Mouse (Mus musculus): ENCODE data around the gene Kiz. TPM values are rescaled to one million over a fixed set of nuclear protein-coding genes. Genes with fewer than 3 reads are reported as not detected.

The Kiz gene
- polyA plus RNA-seq, 1 experiment from 2014 or later, result 32.5 TPM

DNA sequence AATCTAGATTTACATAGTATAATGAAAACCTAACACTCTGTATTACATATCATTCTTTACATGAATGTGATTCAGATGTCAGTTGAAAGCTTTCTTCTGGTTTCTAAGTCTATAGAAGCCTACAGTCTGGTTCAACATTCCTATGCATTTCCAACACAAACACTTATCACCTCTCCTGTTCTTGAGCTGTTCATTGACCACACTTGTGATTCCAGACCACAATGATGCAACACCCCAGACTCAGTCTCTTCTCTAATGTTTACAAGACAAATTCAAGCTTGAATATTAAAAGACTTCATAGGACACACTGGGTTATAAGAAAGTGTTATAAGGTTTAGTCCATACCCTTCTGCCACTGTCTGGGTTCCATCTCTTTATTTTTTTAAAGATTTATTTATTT is 153.4 kb downstream of the Kiz start:
- no peak for ATAC-seq (replicated peaks; ENCODE audit: insufficient number of reproducible peaks, low FRiP score, low TSS enrichment, low read depth)
- no peak overlapping the region for H3K9ac ChIP-seq (replicated peaks; ENCODE audit: low read length)
- H3K36me3 ChIP-seq (replicated peaks; ENCODE audit: control insufficient read depth, insufficient read depth, low read depth, low read length), result no peaks in the 10 kb centered on the region
- no peak overlapping the region for H3K4me2 ChIP-seq (ENCODE audit: low read depth, low read length)
- no peak overlapping the region for H3K27ac ChIP-seq (replicated peaks; ENCODE audit: low read depth, low read length)
- no peak overlapping the region for H3K4me3 ChIP-seq (ENCODE audit: low read depth, low read length)
- no peaks in the 10 kb centered on the region for H3K9me3 ChIP-seq (replicated peaks; ENCODE audit: control insufficient read depth, low read length)
- no peaks in the 10 kb centered on the region for H3K4me1 ChIP-seq (ENCODE audit: control insufficient read depth, insufficient read depth, low read length)
- no peaks in the 10 kb centered on the region for H3K27me3 ChIP-seq (ENCODE audit: control insufficient read depth, insufficient read depth, low read length)
- no peak for DNase-seq (ENCODE audit: low spot score)

DNA sequence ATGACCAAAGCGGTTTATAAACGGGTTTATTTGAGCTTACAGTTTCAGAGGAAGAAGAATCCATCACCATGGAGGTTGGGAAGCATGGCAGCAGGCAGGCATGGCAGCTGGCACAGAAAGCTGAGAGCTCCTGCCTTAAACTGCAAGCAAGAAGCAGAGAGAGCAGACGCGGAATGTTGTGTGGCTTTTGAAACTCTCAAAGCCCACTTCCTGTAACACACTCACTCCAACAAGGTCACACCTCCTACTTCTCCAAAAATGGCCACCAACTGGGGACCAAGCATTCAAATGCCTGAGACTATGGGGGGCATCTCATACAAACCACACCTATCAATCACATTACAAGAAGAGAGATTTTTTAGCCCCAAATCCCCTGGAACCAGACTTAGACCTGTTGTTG is 154.5 kb downstream of the Kiz start:
- Histone ChIP-seq H3K4me2 (ENCODE audit: low read depth, low read length) (no peak overlapping the region), H3K9ac (replicated peaks; ENCODE audit: low read length) (no peak overlapping the region), H3K4me1 (ENCODE audit: control insufficient read depth, insufficient read depth, low read length) (no peaks in the 10 kb centered on the region), H3K9me3 (replicated peaks; ENCODE audit: control insufficient read depth, low read length) (no peaks in the 10 kb centered on the region), H3K27ac (replicated peaks; ENCODE audit: low read depth, low read length) (no peak overlapping the region), H3K27me3 (ENCODE audit: control insufficient read depth, insufficient read depth, low read length) (no peaks in the 10 kb centered on the region), H3K36me3 (replicated peaks; ENCODE audit: control insufficient read depth, insufficient read depth, low read depth, low read length) (no peaks in the 10 kb centered on the region), H3K4me3 (ENCODE audit: low read depth, low read length) (no peak overlapping the region)
- WGBS, result 93% methylated on average over 4 of the region's 4 CpGs
- no peak for ATAC-seq (replicated peaks; ENCODE audit: insufficient number of reproducible peaks, low FRiP score, low TSS enrichment, low read depth)
- DNase-seq (ENCODE audit: low spot score), result no peak

GRCm38 (mm10) chr2:147010952-147011351 is 155.3 kb downstream of the Kiz start:
- H3K27me3 ChIP-seq (ENCODE audit: control insufficient read depth, insufficient read depth, low read length), result no peaks in the 10 kb centered on the region
- DNase-seq (ENCODE audit: low spot score) (no peak), ATAC-seq (replicated peaks; ENCODE audit: insufficient number of reproducible peaks, low FRiP score, low TSS enrichment, low read depth) (no peak)
- H3K36me3 ChIP-seq (replicated peaks; ENCODE audit: control insufficient read depth, insufficient read depth, low read depth, low read length), result no peaks in the 10 kb centered on the region
- H3K4me1 ChIP-seq (ENCODE audit: control insufficient read depth, insufficient read depth, low read length), result no peaks in the 10 kb centered on the region
- no peak overlapping the region for H3K9ac ChIP-seq (replicated peaks; ENCODE audit: low read length)
- H3K27ac ChIP-seq (replicated peaks; ENCODE audit: low read depth, low read length), result no peak overlapping the region
- no peak overlapping the region for H3K4me2 ChIP-seq (ENCODE audit: low read depth, low read length)
- H3K4me3 ChIP-seq (ENCODE audit: low read depth, low read length), result no peak overlapping the region
- H3K9me3 ChIP-seq (replicated peaks; ENCODE audit: control insufficient read depth, low read length), result no peaks in the 10 kb centered on the region
- 95% methylated on average over 9 of the region's 9 CpGs for WGBS

GRCm38 (mm10) chr2:147011474-147012140 is 155.9 kb downstream of the Kiz start:
- Histone ChIP-seq H3K9me3 (replicated peaks; ENCODE audit: control insufficient read depth, low read length) (no peaks in the 10 kb centered on the region), H3K4me1 (ENCODE audit: control insufficient read depth, insufficient read depth, low read length) (no peaks in the 10 kb centered on the region), H3K9ac (replicated peaks; ENCODE audit: low read length) (peak overlapping the region; percentile 89; the same call in 1 of the 2 replicates), H3K4me3 (ENCODE audit: low read depth, low read length) (peak overlapping the region; percentile 82), H3K27me3 (ENCODE audit: control insufficient read depth, insufficient read depth, low read length) (no peaks in the 10 kb centered on the region), H3K27ac (replicated peaks; ENCODE audit: low read depth, low read length) (no peak overlapping the region), H3K4me2 (ENCODE audit: low read depth, low read length) (peak overlapping the region; percentile 66), H3K36me3 (replicated peaks; ENCODE audit: control insufficient read depth, insufficient read depth, low read depth, low read length) (no peaks in the 10 kb centered on the region)
- 73% methylated on average over 3 of the region's 3 CpGs for WGBS
- ATAC-seq (replicated peaks; ENCODE audit: insufficient number of reproducible peaks, low FRiP score, low TSS enrichment, low read depth) (no peak), DNase-seq (ENCODE audit: low spot score) (no peak)

DNA sequence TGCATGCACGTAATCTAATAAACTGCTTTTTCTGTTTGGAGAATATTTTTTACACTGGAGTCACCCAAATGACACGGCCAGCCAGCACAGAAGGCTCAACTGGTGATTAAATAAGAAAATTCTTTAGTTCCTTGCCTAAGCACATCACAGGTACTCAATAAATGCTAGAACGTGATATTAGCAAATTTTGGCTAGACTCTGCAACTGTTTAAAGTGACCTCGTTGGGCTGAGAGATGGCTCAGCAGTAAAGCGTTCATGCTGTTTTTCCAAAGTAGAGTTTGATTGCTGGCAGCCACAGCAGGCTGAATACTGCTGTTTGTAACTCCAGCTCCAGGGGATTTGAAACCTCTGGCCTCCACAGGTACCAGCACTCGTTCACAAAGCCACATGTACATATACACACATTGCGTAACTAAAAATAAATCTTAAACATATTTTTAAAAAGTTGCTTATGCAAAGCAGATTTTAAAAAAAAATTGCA is 156.5 kb downstream of the Kiz start:
- peak overlapping the region; percentile 66 for H3K4me2 ChIP-seq (ENCODE audit: low read depth, low read length)
- no peak for ATAC-seq (replicated peaks; ENCODE audit: insufficient number of reproducible peaks, low FRiP score, low TSS enrichment, low read depth)
- peak; percentile 2 for DNase-seq (ENCODE audit: low spot score)
- H3K9ac ChIP-seq (replicated peaks; ENCODE audit: low read length), result peak overlapping the region; percentile 89
- no peaks in the 10 kb centered on the region for H3K36me3 ChIP-seq (replicated peaks; ENCODE audit: control insufficient read depth, insufficient read depth, low read depth, low read length)
- no peaks in the 10 kb centered on the region for H3K27me3 ChIP-seq (ENCODE audit: control insufficient read depth, insufficient read depth, low read length)
- peak overlapping the region; percentile 98 for H3K27ac ChIP-seq (replicated peaks; ENCODE audit: low read depth, low read length)
- 47% methylated on average over 7 of the region's 7 CpGs for WGBS
- H3K4me1 ChIP-seq (ENCODE audit: control insufficient read depth, insufficient read depth, low read length), result no peaks in the 10 kb centered on the region
- peak overlapping the region; percentile 82 for H3K4me3 ChIP-seq (ENCODE audit: low read depth, low read length)
- H3K9me3 ChIP-seq (replicated peaks; ENCODE audit: control insufficient read depth, low read length), result no peaks in the 10 kb centered on the region

DNA sequence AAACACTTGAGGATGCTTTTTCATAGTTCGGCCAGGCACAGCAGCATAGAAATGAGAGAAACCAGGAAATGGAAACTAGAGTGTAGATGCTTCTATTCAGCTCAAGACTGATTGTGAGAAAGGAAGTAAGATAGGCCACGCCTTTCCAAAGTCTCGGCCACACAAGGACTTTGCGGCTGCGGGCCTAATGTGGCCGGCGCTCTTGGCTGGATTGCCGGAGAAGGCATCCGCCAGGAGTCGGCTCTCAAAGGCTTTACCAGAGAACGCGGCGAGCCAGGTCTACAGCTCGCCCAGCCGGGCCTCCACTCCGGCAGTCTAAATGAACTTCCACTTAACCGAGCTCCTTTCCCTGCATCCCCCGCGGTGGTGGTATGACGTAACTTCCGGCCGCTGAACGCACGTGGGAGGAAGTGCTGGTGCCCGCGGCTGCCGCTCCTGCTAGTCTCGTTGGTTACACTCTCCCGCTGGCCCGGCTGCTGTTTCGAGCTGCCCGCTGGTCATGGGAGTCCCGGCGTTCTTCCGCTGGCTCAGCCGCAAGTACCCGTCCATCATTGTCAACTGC is 157.0 kb downstream of the Kiz start, which contains the start of gene Xrn2:
TSS of gene Xrn2 (plus strand) at position 374 of the 562 bp plus-strand sequence.
- under 1% methylated on average over 37 of the region's 37 CpGs for WGBS
- DNase-seq (ENCODE audit: low spot score) (peak; percentile 96), ATAC-seq (replicated peaks; ENCODE audit: insufficient number of reproducible peaks, low FRiP score, low TSS enrichment, low read depth) (peak; percentile 94)
- H3K9me3 ChIP-seq (replicated peaks; ENCODE audit: control insufficient read depth, low read length), result no peaks in the 10 kb centered on the region
- H3K4me2 ChIP-seq (ENCODE audit: low read depth, low read length), result peak within 1 kb of the TSS; percentile 66
- H3K36me3 ChIP-seq (replicated peaks; ENCODE audit: control insufficient read depth, insufficient read depth, low read depth, low read length), result no peaks in the 10 kb centered on the region
- peak within 1 kb of the TSS; percentile 98 for H3K27ac ChIP-seq (replicated peaks; ENCODE audit: low read depth, low read length)
- peak within 1 kb of the TSS; percentile 82 for H3K4me3 ChIP-seq (ENCODE audit: low read depth, low read length)
- no peaks in the 10 kb centered on the region for H3K4me1 ChIP-seq (ENCODE audit: control insufficient read depth, insufficient read depth, low read length)
- peak within 1 kb of the TSS; percentile 89 for H3K9ac ChIP-seq (replicated peaks; ENCODE audit: low read length)
- no peaks in the 10 kb centered on the region for H3K27me3 ChIP-seq (ENCODE audit: control insufficient read depth, insufficient read depth, low read length)

- DNase-seq (ENCODE audit: low spot score) (peak; percentile 94), ATAC-seq (replicated peaks; ENCODE audit: insufficient number of reproducible peaks, low FRiP score, low TSS enrichment, low read depth) (peak; percentile 97)
- Histone ChIP-seq H3K4me2 (ENCODE audit: low read depth, low read length) (peak overlapping the region; percentile 66), H3K27ac (replicated peaks; ENCODE audit: low read depth, low read length) (peak overlapping the region; percentile 98), H3K4me3 (ENCODE audit: low read depth, low read length) (peak overlapping the region; percentile 82), H3K36me3 (replicated peaks; ENCODE audit: control insufficient read depth, insufficient read depth, low read depth, low read length) (no peaks in the 10 kb centered on the region), H3K4me1 (ENCODE audit: control insufficient read depth, insufficient read depth, low read length) (no peaks in the 10 kb centered on the region), H3K27me3 (ENCODE audit: control insufficient read depth, insufficient read depth, low read length) (no peaks in the 10 kb centered on the region), H3K9ac (replicated peaks; ENCODE audit: low read length) (peak overlapping the region; percentile 89), H3K9me3 (replicated peaks; ENCODE audit: control insufficient read depth, low read length) (no peaks in the 10 kb centered on the region)
- under 1% methylated on average over 50 of the region's 59 CpGs for WGBS
Measured at GRCm38 (mm10) chr2:147013194-147013969, 157.7 kb downstream of the Kiz start.

All from embryonic facial prominence, embryonic 11.5 days (tissue).